Mouse (Mus musculus): ENCODE results near the gene Apoc2. TPM values are rescaled to one million over a fixed set of nuclear protein-coding genes. Genes with fewer than 3 reads are reported as not detected.

Gene Apoc2
- polyA plus RNA-seq, 1 experiment from 2014 or later, result not detected

DNA sequence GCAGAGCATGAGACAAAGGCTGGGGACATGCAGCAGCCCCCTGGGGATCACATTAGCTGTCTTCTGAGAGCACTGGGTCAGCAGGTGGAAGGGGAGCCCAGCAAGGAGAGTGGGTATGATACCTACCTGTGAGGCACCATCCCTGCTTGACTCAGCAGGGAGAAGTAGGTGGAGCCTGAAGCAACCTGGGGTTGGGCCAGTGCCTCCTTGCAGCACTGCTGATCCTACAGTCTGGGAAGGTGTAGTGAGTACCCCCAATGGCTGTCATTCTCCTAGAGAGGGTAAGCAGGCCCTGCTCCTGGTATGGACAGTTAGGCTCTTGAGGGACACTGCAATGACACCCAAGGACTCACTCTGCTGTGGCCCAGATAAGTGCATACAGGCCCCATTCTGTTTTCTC is 45.5 kb downstream of the Apoc2 start:
- Histone ChIP-seq H3K4me2 (ENCODE audit: low read length) (no peak overlapping the region), H3K36me3 (ENCODE audit: control insufficient read depth, insufficient read depth, low read length) (peaks cover 24% of the 10 kb centered on the region), H3K27ac (ENCODE audit: low read length) (no peak overlapping the region), H3K9ac (ENCODE audit: low read depth, low read length) (no peak overlapping the region), H3K4me3 (ENCODE audit: low read depth, low read length) (no peak overlapping the region), H3K27me3 (ENCODE audit: control insufficient read depth, insufficient read depth, low read depth, low read length) (no peaks in the 10 kb centered on the region), H3K9me3 (replicated peaks; ENCODE audit: control insufficient read depth, low read length, poor library complexity, severe bottlenecking) (no peaks in the 10 kb centered on the region), H3K4me1 (ENCODE audit: control insufficient read depth, insufficient read depth, low read length) (peaks cover 9% of the 10 kb centered on the region; the same call in 1 of the 2 replicates)
- no peak for ATAC-seq

DNA sequence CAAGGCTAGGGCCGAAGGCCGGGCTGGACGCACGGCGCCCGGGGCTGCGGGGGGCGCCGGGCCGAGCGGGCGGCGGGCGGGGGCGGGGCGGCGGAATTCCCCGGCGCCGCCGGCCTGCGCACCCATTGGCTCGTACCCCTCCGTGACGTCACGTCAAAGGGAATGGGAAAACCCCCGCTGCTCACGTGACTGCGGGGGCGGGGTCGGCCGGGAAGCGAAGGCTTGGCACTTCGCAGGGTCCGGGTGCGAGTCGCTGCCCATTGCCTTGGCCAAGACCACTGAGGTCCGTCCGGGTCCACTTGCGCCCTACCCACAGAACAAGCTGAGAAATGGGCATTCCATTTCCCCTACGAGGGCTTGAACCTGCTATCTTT is 48.4 kb downstream of the Apoc2 start, which contains the start of gene Relb:
Relb (minus strand) TSS at position 78 of the 374 bp plus-strand sequence.
- peak within 1 kb of the TSS; percentile 63 for H3K9ac ChIP-seq (ENCODE audit: low read depth, low read length)
- no peaks in the 10 kb centered on the region for H3K27me3 ChIP-seq (ENCODE audit: control insufficient read depth, insufficient read depth, low read depth, low read length)
- under 1% methylated on average over 19 of the region's 41 CpGs for WGBS
- peaks cover 9% of the 10 kb centered on the region; the same call in 1 of the 2 replicates for H3K4me1 ChIP-seq (ENCODE audit: control insufficient read depth, insufficient read depth, low read length)
- peak within 1 kb of the TSS; percentile 84 for H3K4me2 ChIP-seq (ENCODE audit: low read length)
- peak within 1 kb of the TSS; percentile 80 for H3K4me3 ChIP-seq (ENCODE audit: low read depth, low read length)
- peaks cover 8% of the 10 kb centered on the region; the same call in 1 of the 2 replicates for H3K36me3 ChIP-seq (ENCODE audit: control insufficient read depth, insufficient read depth, low read length)
- H3K27ac ChIP-seq (ENCODE audit: low read length), result peak within 1 kb of the TSS; percentile 76
- ATAC-seq, result peak; percentile 77
- no peaks in the 10 kb centered on the region for H3K9me3 ChIP-seq (replicated peaks; ENCODE audit: control insufficient read depth, low read length, poor library complexity, severe bottlenecking)

DNA sequence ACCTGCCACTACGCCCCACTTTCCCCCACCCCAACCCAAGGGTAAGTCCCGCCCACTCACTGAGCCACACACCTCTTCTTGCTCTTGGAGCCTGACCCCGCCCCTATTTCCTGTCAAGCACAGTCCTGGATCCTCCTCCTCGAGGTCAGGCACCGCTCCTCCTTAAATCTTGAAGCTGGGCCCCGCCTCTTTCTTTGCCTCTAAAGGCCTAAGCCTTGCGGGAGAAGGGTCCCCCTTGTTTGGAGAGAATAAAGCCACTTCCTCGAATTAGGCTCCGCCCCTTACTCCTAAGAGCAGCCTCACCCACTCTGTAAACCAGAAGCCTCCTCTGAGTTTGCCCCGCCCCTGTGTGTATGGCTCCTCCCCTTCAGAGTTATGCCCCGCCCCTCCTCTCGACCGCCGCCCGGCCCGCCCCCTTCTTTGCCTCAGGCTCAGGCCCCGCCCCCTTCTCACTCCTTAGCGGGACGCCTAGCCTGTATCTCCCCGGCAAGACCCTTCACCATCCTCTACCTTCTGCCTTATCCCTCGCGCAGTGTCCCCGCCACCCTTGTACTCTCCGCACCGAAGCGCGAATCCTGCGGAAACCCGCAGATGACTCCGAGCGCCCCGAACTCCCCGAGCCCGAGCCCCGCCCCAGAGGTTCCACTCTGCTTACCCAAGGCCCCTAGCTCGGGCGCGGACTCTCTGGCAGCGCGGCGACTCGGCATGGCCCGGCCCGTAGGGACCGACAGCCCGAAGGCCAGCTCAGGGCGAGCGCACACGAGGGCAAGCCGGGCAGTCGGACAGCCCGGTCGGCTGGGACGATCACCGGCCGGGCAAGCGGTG is 49.0 kb downstream of the Apoc2 start:
- Histone ChIP-seq H3K4me1 (ENCODE audit: control insufficient read depth, insufficient read depth, low read length) (peaks cover 9% of the 10 kb centered on the region; the same call in 1 of the 2 replicates), H3K27ac (ENCODE audit: low read length) (peak overlapping the region; percentile 76), H3K27me3 (ENCODE audit: control insufficient read depth, insufficient read depth, low read depth, low read length) (no peaks in the 10 kb centered on the region), H3K4me2 (ENCODE audit: low read length) (peak overlapping the region; percentile 84), H3K36me3 (ENCODE audit: control insufficient read depth, insufficient read depth, low read length) (peaks cover 6% of the 10 kb centered on the region; the same call in 1 of the 2 replicates), H3K9me3 (replicated peaks; ENCODE audit: control insufficient read depth, low read length, poor library complexity, severe bottlenecking) (no peaks in the 10 kb centered on the region), H3K9ac (ENCODE audit: low read depth, low read length) (peak overlapping the region; percentile 63), H3K4me3 (ENCODE audit: low read depth, low read length) (peak overlapping the region; percentile 80)
- ATAC-seq, result peak; percentile 87
- WGBS, result under 1% methylated on average over 57 of the region's 57 CpGs

DNA sequence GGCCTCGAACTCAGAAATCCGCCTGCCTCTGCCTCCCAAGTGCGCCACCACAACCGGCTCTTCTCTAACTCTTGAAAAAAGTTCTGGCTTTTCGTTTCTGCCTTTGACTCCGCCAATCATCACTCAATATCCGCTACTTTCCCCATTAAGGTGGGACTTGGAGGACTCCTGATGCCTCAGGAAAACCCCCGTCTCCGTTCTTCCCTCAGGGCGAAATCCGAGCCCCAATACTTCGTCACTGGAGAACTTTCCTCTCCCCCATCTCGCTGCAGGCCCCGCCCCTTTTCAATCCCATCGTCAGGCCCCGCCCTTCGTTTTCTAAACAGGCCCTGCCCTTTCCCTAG is 49.6 kb downstream of the Apoc2 start:
- H3K4me3 ChIP-seq (ENCODE audit: low read depth, low read length), result peak overlapping the region; percentile 80
- H3K4me2 ChIP-seq (ENCODE audit: low read length), result peak overlapping the region; percentile 84
- peak overlapping the region; percentile 63; the same call in 1 of the 2 replicates for H3K9ac ChIP-seq (ENCODE audit: low read depth, low read length)
- WGBS, result 19% methylated on average over 17 of the region's 17 CpGs
- peaks cover 9% of the 10 kb centered on the region; the same call in 1 of the 2 replicates for H3K4me1 ChIP-seq (ENCODE audit: control insufficient read depth, insufficient read depth, low read length)
- ATAC-seq, result no peak
- no peaks in the 10 kb centered on the region for H3K9me3 ChIP-seq (replicated peaks; ENCODE audit: control insufficient read depth, low read length, poor library complexity, severe bottlenecking)
- H3K36me3 ChIP-seq (ENCODE audit: control insufficient read depth, insufficient read depth, low read length), result peaks cover under 1% of the 10 kb centered on the region; the same call in 1 of the 2 replicates
- H3K27ac ChIP-seq (ENCODE audit: low read length), result peak overlapping the region; percentile 76; the same call in 1 of the 2 replicates
- no peaks in the 10 kb centered on the region for H3K27me3 ChIP-seq (ENCODE audit: control insufficient read depth, insufficient read depth, low read depth, low read length)

DNA sequence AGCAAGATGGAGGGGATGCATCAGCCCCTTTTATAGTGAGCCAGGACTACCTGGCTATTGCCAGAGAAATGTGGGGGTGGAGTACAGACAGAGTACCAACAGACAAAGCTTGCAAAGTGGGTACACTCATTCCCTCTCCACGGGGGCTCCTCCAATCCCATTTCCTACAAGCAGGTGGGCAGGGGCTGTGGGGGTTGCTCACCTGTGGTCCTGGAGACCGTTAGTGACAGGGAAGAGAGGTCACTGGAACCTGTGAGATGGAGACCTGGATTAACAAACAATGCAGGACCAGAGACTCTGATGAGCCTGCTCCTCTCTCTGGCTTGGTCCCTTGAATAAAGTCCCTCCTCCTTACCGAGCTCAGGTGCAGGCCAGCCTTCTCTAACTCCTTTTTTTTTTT is 50.0 kb downstream of the Apoc2 start:
- Histone ChIP-seq H3K4me1 (ENCODE audit: control insufficient read depth, insufficient read depth, low read length) (peaks cover 9% of the 10 kb centered on the region; the same call in 1 of the 2 replicates), H3K27ac (ENCODE audit: low read length) (no peak overlapping the region), H3K9me3 (replicated peaks; ENCODE audit: control insufficient read depth, low read length, poor library complexity, severe bottlenecking) (no peaks in the 10 kb centered on the region), H3K9ac (ENCODE audit: low read depth, low read length) (no peak overlapping the region), H3K4me2 (ENCODE audit: low read length) (peak overlapping the region; percentile 84), H3K36me3 (ENCODE audit: control insufficient read depth, insufficient read depth, low read length) (no peaks in the 10 kb centered on the region), H3K4me3 (ENCODE audit: low read depth, low read length) (no peak overlapping the region), H3K27me3 (ENCODE audit: control insufficient read depth, insufficient read depth, low read depth, low read length) (no peaks in the 10 kb centered on the region)
- 69% methylated on average over 3 of the region's 3 CpGs for WGBS
- ATAC-seq, result no peak

DNA sequence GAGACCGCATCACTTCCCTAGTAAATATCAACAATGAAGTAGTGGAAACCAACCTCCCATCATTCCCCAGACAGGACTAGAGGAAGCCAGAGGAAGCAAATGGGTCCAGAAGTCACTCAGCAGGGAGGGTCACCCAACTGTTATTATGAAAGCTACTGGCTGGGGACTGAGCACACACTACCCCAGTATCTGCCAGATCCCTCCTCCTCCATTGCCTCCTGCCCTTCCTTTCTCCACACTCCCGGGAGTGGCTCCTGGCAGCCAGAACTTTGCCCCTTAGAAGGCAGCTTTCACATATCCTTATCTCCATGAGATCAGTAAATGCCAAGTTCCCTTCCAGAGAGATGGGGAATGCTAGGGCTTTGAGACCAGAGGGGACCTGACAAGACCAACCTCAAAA is 54.3 kb downstream of the Apoc2 start:
- Histone ChIP-seq H3K4me2 (ENCODE audit: low read length) (no peak overlapping the region), H3K27ac (ENCODE audit: low read length) (no peak overlapping the region), H3K36me3 (ENCODE audit: control insufficient read depth, insufficient read depth, low read length) (no peaks in the 10 kb centered on the region), H3K4me1 (ENCODE audit: control insufficient read depth, insufficient read depth, low read length) (peaks cover 8% of the 10 kb centered on the region; the same call in 1 of the 2 replicates), H3K9me3 (replicated peaks; ENCODE audit: control insufficient read depth, low read length, poor library complexity, severe bottlenecking) (no peaks in the 10 kb centered on the region), H3K27me3 (ENCODE audit: control insufficient read depth, insufficient read depth, low read depth, low read length) (no peaks in the 10 kb centered on the region), H3K4me3 (ENCODE audit: low read depth, low read length) (no peak overlapping the region), H3K9ac (ENCODE audit: low read depth, low read length) (no peak overlapping the region)
- ATAC-seq, result no peak
- 88% methylated on average over 2 of the region's 2 CpGs for WGBS

DNA sequence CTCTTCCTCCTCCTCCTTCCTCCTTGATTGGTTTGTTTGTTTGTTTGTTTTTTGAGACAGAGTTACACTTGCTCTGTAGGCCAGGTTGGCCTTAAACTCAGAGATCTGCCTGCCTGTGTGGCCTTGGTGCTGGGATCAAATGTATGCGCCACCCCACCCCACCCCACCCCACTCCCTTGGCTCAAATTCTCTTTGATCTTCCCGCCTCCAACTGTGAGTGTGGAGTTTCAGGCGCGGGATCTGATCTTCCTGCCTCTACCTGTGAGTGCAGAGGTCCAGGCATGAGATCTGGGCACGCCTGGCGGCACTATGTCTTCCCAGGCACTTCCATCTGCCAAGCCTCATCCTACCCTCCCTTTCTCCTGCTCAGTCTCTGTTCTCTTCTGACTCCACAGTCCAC is 55.5 kb downstream of the Apoc2 start:
- H3K4me1 ChIP-seq (ENCODE audit: control insufficient read depth, insufficient read depth, low read length), result peaks cover 3% of the 10 kb centered on the region; the same call in 1 of the 2 replicates
- no peaks in the 10 kb centered on the region for H3K9me3 ChIP-seq (replicated peaks; ENCODE audit: control insufficient read depth, low read length, poor library complexity, severe bottlenecking)
- H3K4me3 ChIP-seq (ENCODE audit: low read depth, low read length), result no peak overlapping the region
- H3K4me2 ChIP-seq (ENCODE audit: low read length), result no peak overlapping the region
- no peaks in the 10 kb centered on the region for H3K27me3 ChIP-seq (ENCODE audit: control insufficient read depth, insufficient read depth, low read depth, low read length)
- H3K36me3 ChIP-seq (ENCODE audit: control insufficient read depth, insufficient read depth, low read length), result no peaks in the 10 kb centered on the region
- no peak overlapping the region for H3K27ac ChIP-seq (ENCODE audit: low read length)
- no peak overlapping the region for H3K9ac ChIP-seq (ENCODE audit: low read depth, low read length)
- WGBS, result 39% methylated on average over 6 of the region's 6 CpGs
- no peak for ATAC-seq

Other genes with a start within 250 kb of the Apoc2 start
- 14.8 and 16.2 TPM in 2 replicates for gene Mark4, start 219.1 kb downstream of the Apoc2 start, polyA plus RNA-seq (2015; fragmentation: Nextera tagmentation; extraction: Ambion mirVana)
- 0.12 and 0.45 TPM in 2 replicates for gene Exoc3l2, start 214.6 kb downstream of the Apoc2 start, polyA plus RNA-seq (2015; fragmentation: Nextera tagmentation; extraction: Ambion mirVana)
- 3.9 and 4.2 TPM in 2 replicates for gene Bloc1s3, start 169.6 kb downstream of the Apoc2 start, polyA plus RNA-seq (2015; fragmentation: Nextera tagmentation; extraction: Ambion mirVana)
- gene Trappc6a, start 169.5 kb downstream of the Apoc2 start, polyA plus RNA-seq (2015; fragmentation: Nextera tagmentation; extraction: Ambion mirVana), result 30.5 and 31.9 TPM in 2 replicates
- 0.88 and 0.92 TPM in 2 replicates for gene Nkpd1, start 160.1 kb downstream of the Apoc2 start, polyA plus RNA-seq (2015; fragmentation: Nextera tagmentation; extraction: Ambion mirVana)
- gene Ppp1r37, start 114.9 kb downstream of the Apoc2 start, polyA plus RNA-seq (2015; fragmentation: Nextera tagmentation; extraction: Ambion mirVana), result 34.7 and 37.8 TPM in 2 replicates
- 0.11 and 0.14 TPM in 2 replicates for gene Zfp296, start 100.7 kb downstream of the Apoc2 start, polyA plus RNA-seq (2015; fragmentation: Nextera tagmentation; extraction: Ambion mirVana)
- gene Gemin7, start 100.3 kb downstream of the Apoc2 start, polyA plus RNA-seq (2015; fragmentation: Nextera tagmentation; extraction: Ambion mirVana), result 143 and 145 TPM in 2 replicates
- gene Clasrp, start 73.5 kb downstream of the Apoc2 start, polyA plus RNA-seq (2015; fragmentation: Nextera tagmentation; extraction: Ambion mirVana), result 58.6 TPM in 2 replicates
- gene Relb, start 48.5 kb downstream of the Apoc2 start, polyA plus RNA-seq (2015; fragmentation: Nextera tagmentation; extraction: Ambion mirVana), result 6.1 and 6.5 TPM in 2 replicates
- gene Clptm1, start 12.9 kb downstream of the Apoc2 start, polyA plus RNA-seq (2015; fragmentation: Nextera tagmentation; extraction: Ambion mirVana), result 120 and 122 TPM in 2 replicates
- not detected in 2 replicates for gene Gm44805, start 3.5 kb upstream of the Apoc2 start, polyA plus RNA-seq (2015; fragmentation: Nextera tagmentation; extraction: Ambion mirVana)
- not detected in 2 replicates for gene Apoc4, start 3.5 kb upstream of the Apoc2 start, polyA plus RNA-seq (2015; fragmentation: Nextera tagmentation; extraction: Ambion mirVana)
- gene Apoc1, start 14.7 kb upstream of the Apoc2 start, polyA plus RNA-seq (2015; fragmentation: Nextera tagmentation; extraction: Ambion mirVana), result 0.96 and 1.0 TPM in 2 replicates
- gene Apoe, start 21.2 kb upstream of the Apoc2 start, polyA plus RNA-seq (2015; fragmentation: Nextera tagmentation; extraction: Ambion mirVana), result 350 and 686 TPM in 2 replicates
- 113 and 118 TPM in 2 replicates for gene Tomm40, start 37.5 kb upstream of the Apoc2 start, polyA plus RNA-seq (2015; fragmentation: Nextera tagmentation; extraction: Ambion mirVana)
- gene Nectin2, start 72.5 kb upstream of the Apoc2 start, polyA plus RNA-seq (2015; fragmentation: Nextera tagmentation; extraction: Ambion mirVana), result 55.3 and 56.7 TPM in 2 replicates
- gene Bcam, start 93.1 kb upstream of the Apoc2 start, polyA plus RNA-seq (2015; fragmentation: Nextera tagmentation; extraction: Ambion mirVana), result 10.5 and 14.0 TPM in 2 replicates
- gene Cblc, start 118.9 kb upstream of the Apoc2 start, polyA plus RNA-seq (2015; fragmentation: Nextera tagmentation; extraction: Ambion mirVana), result 0.44 and 0.49 TPM in 2 replicates
- 0.65 and 1.0 TPM in 2 replicates for gene Bcl3, start 144.8 kb upstream of the Apoc2 start, polyA plus RNA-seq (2015; fragmentation: Nextera tagmentation; extraction: Ambion mirVana)
- gene Gm19345, start 174.1 kb upstream of the Apoc2 start, polyA plus RNA-seq (2015; fragmentation: Nextera tagmentation; extraction: Ambion mirVana), result 21.3 and 23.9 TPM in 2 replicates
- 1.6 and 1.8 TPM in 2 replicates for gene Ceacam16, start 183.4 kb upstream of the Apoc2 start, polyA plus RNA-seq (2015; fragmentation: Nextera tagmentation; extraction: Ambion mirVana)
- gene Ceacam19, start 210.0 kb upstream of the Apoc2 start, polyA plus RNA-seq (2015; fragmentation: Nextera tagmentation; extraction: Ambion mirVana), result not detected in 2 replicates
- 9.3 and 11.5 TPM in 2 replicates for gene Pvr, start 243.2 kb upstream of the Apoc2 start, polyA plus RNA-seq (2015; fragmentation: Nextera tagmentation; extraction: Ambion mirVana)

All from midbrain, embryonic 16.5 days (tissue).